Mouse (Mus musculus) brain, adult 2 months (tissue): Measurements from ENCODE around the gene Sfxn5.

Experiments
- DNase-seq: peaks from one replicate; pipeline ENCODE4 v3.0.0; 2011; ENCODE audit warnings: low read depth, low spot score

Sfxn5 gene

GRCm38 (mm10) chr6:85334251-85334650 lies 1.0 kb upstream of the Sfxn5 start:
- no peak for DNase-seq

- DNase-seq = peak; percentile 89
Measured at GRCm38 (mm10) chr6:85333732-85334131, 510 bp upstream of the Sfxn5 start.

- DNase-seq = peak; percentile 34
Measured at GRCm38 (mm10) chr6:85332351-85332999, 747 bp downstream of the Sfxn5 start.

GRCm38 (mm10) chr6:85331736-85332135 lies 1.5 kb downstream of the Sfxn5 start:
- no peak for DNase-seq

GRCm38 (mm10) chr6:85331221-85331735 lies 1.9 kb downstream of the Sfxn5 start:
- DNase-seq = peak; percentile 82

- no peak for DNase-seq
Measured at GRCm38 (mm10) chr6:85329666-85330185, 3.5 kb downstream of the Sfxn5 start.

GRCm38 (mm10) chr6:85326564-85326963 lies 6.7 kb downstream of the Sfxn5 start:
- no peak for DNase-seq

- peak; percentile 70 for DNase-seq
Measured at GRCm38 (mm10) chr6:85325109-85325508, 8.1 kb downstream of the Sfxn5 start.

GRCm38 (mm10) chr6:85320445-85320866 lies 12.8 kb downstream of the Sfxn5 start:
- DNase-seq = peak; percentile 45

- DNase-seq = no peak
Measured at GRCm38 (mm10) chr6:85316211-85316610, 17.0 kb downstream of the Sfxn5 start.

- DNase-seq = peak; percentile 76
Measured at GRCm38 (mm10) chr6:85314064-85314798, 19.0 kb downstream of the Sfxn5 start.

- no peak for DNase-seq
Measured at GRCm38 (mm10) chr6:85307894-85308293, 25.3 kb downstream of the Sfxn5 start.

GRCm38 (mm10) chr6:85306375-85306774 lies 26.8 kb downstream of the Sfxn5 start:
- DNase-seq = no peak

GRCm38 (mm10) chr6:85305826-85306225 lies 27.4 kb downstream of the Sfxn5 start:
- no peak for DNase-seq

GRCm38 (mm10) chr6:85304966-85305365 lies 28.3 kb downstream of the Sfxn5 start:
- DNase-seq = peak; percentile 59

- DNase-seq = peak; percentile 89
Measured at GRCm38 (mm10) chr6:85302326-85303055, 30.7 kb downstream of the Sfxn5 start.

- peak; percentile 54 for DNase-seq
Measured at GRCm38 (mm10) chr6:85295384-85296167, 37.6 kb downstream of the Sfxn5 start.

GRCm38 (mm10) chr6:85294004-85294379 lies 39.2 kb downstream of the Sfxn5 start:
- DNase-seq = no peak

GRCm38 (mm10) chr6:85293255-85294003 lies 39.8 kb downstream of the Sfxn5 start:
- DNase-seq = peak; percentile 41
